Mouse (Mus musculus): ENCODE measurements at regions not wholly inside any gene's neighbourhood (a gene's known extent, or its start where the extent isn't known, plus 50 kb on each side); places are given as distances from the start of the nearest gene placed in this dataset.

GRCm38 (mm10) chr14:68022925-68023324 is 1271.2 kb downstream of the Synb start:
- Histone ChIP-seq H3K4me3 (no peak overlapping the region), H3K27ac (no peak overlapping the region)
- DNase-seq (ENCODE audit: low spot score in 2 of 2): no peak
- no peak for TF ChIP-seq CTCF (conservative IDR thresholded peaks at IDR 0.05)

GRCm38 (mm10) chr14:68021240-68021639 is 1272.9 kb downstream of the Synb start:
- Histone ChIP-seq H3K27ac (no peak overlapping the region), H3K4me3 (no peak overlapping the region)
- TF ChIP-seq CTCF (conservative IDR thresholded peaks at IDR 0.05): no peak
- DNase-seq (ENCODE audit: low spot score in 2 of 2): no peak

- no peak for TF ChIP-seq CTCF (conservative IDR thresholded peaks at IDR 0.05)
- H3K4me3 ChIP-seq: no peak overlapping the region
- no peak for DNase-seq (ENCODE audit: low spot score in 2 of 2)
- no peak overlapping the region for H3K27ac ChIP-seq
Observed at GRCm38 (mm10) chr14:68020769-68021168, 1273.3 kb downstream of the Synb start.

DNA sequence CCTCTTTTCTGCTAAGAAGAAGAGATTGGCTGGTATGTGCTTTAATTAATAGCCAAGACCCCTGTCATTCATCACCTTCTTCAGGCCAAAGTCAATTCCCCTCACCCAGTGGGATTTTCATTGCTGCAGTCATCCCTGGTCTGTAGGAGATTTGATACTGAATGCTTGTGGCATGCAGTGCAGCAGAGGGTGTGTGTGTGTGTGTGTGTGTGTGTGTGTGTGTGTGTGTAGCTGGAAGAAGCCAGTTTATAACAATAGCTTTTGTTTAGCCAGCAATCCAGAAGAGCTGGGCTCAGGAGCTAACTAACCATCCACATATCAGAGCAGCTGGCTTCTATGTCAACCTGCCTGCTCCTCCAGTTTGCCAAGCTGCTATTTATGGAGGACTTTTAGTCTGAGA is 1275.4 kb downstream of the Synb start:
- Histone ChIP-seq H3K27ac (no peak overlapping the region), H3K4me3 (no peak overlapping the region)
- no peak for DNase-seq (ENCODE audit: low spot score in 2 of 2)
- no peak for TF ChIP-seq CTCF (conservative IDR thresholded peaks at IDR 0.05)

DNA sequence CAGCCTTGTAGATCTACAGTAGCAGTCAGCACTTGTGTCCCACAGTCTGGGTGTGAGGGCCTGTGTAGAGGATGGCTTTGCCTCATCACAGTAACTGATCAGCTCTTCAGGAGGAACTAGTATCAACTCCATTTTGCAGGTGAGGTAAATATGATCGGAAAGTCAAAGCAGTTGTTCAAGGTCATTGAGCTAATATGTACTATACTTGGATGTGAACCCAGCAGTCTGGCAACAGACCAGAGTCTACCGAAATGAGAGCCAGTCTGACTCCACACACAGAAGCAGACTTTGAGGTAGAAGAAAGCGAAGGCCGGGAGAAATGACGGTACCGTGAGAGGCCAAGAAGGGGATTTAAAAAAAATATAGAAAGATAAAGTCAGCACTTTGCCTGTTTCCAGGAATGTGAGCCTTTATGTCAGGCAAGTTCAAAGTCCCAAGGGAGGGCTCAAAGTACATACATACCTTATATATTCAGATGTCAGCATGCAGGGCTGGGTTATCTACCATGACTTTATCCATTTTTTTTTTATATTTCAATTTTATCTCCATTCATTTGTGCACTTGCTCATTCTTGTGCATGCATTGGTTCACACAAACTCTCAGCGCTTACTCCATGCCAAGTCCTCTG is 1297.2 kb downstream of the Synb start:
- H3K4me3 ChIP-seq: no peak overlapping the region
- H3K27ac ChIP-seq: no peak overlapping the region
- no peak for TF ChIP-seq CTCF (conservative IDR thresholded peaks at IDR 0.05)
- DNase-seq (ENCODE audit: low spot score in 2 of 2): no peak

DNA sequence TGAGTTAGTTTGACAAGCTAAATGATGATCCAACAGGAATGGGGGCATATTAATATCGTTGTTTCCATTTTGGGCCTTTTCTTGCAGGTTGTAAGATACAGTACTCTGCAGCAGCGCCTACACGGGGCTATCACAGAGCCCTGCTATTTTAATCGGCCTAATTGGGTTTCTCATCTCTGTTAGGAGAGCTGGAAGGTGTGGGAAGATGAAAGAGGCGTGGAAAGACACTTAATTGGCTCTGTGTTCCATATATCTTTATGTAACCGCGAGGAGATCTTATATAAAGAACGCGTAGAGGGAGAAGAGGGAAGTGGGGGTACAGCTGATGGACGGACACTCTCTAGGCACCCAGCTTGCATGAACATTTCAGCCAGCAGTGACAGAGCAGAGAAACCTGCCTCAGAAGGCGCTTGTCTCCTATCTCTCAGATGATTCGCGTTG is 1300.5 kb downstream of the Synb start:
- peak overlapping the region; percentile 21; the same call in 1 of the 2 replicates for H3K4me3 ChIP-seq
- TF ChIP-seq CTCF (conservative IDR thresholded peaks at IDR 0.05): no peak
- DNase-seq (ENCODE audit: low spot score in 2 of 2): peak; percentile 13
- H3K27ac ChIP-seq: peak overlapping the region; percentile 54

GRCm38 (mm10) chr14:67993142-67993541 is 1301.0 kb downstream of the Synb start:
- peak; percentile 67 to 73 for DNase-seq (ENCODE audit: low spot score in 2 of 2)
- peak overlapping the region; percentile 21; the same call in 1 of the 2 replicates for H3K4me3 ChIP-seq
- peak overlapping the region; percentile 54 for H3K27ac ChIP-seq
- peak; percentile 100 for TF ChIP-seq CTCF (conservative IDR thresholded peaks at IDR 0.05)

GRCm38 (mm10) chr14:67992088-67992487 is 1302.0 kb downstream of the Synb start:
- H3K4me3 ChIP-seq: no peak overlapping the region
- DNase-seq (ENCODE audit: low spot score in 2 of 2): no peak
- no peak overlapping the region for H3K27ac ChIP-seq
- no peak for TF ChIP-seq CTCF (conservative IDR thresholded peaks at IDR 0.05)

GRCm38 (mm10) chr14:67990271-67990670 is 1303.8 kb downstream of the Synb start:
- DNase-seq (ENCODE audit: low spot score in 2 of 2): no peak
- no peak overlapping the region for H3K27ac ChIP-seq
- no peak overlapping the region for H3K4me3 ChIP-seq
- TF ChIP-seq CTCF (conservative IDR thresholded peaks at IDR 0.05): no peak
